Mouse (Mus musculus) thymus, postnatal 36 days (tissue): Measurements from ENCODE around the gene C130032M10Rik.
"Not testable (repeated sequence)": the region's sequence is repeated elsewhere in the genome, so short reads cannot be mapped to it uniquely, and the experiment has no call there.

Experiments used
- DNase-seq, 2 experiments: peaks; one replicate each; pipeline ENCODE4 v3.0.0; 2022; ENCODE audit warnings: mixed read lengths in 2 of 2

C130032M10Rik gene

DNA sequence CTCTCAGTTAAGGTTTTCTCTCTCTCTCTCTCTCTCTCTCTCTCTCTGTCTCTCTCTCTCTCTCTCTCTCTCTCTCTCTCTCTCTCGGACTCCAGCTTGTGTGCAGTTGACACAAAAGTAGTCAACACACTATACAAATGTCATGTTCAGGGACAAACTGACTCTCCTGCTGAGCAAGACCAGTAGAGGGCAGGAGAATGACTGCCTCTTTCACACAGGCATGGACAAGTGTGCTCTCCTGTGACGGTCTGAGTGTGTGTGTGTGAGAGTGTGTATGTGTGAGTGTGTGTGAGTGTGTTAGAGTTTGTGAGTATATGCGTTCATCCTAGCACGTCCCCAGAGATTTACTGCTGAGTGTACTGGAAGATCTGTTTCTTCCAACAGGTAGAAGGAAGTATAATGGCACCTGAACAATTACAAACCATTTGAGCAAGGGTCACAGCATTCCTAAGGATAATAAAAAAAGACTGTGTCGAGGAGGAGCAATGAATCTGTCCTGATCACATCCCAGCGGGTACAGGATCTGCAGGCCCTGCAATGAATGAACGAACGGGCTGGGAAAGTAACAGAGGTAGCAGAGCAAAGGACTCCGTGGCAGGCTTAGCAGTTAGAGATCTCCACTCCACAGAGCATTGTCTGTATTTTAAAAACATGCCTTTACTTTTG is 3.4 kb downstream of the C130032M10Rik start:
- DNase-seq = no peak

DNA sequence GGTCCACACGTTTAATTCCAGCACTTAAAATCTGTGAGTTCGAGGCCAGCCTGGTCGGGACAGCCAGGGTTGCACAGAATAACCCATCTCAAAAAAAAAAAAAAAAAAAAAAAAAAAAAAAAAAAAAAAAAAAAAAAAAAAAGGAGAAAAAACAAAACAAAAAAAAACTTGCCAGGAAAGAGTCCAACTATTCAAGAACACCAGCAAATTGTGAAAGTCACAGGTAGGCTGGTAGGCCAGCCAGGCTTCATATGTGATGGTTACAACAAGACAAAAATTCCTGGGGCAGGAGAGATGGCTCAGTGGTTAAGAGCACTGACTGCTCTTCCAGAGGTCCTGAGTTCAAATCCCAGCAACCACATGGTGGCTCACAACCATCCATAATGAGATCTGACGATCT is 5.0 kb downstream of the C130032M10Rik start:
- DNase-seq = not testable (repeated sequence)

- no peak for DNase-seq
Observed at GRCm38 (mm10) chr9:114522041-114522440, 6.5 kb downstream of the C130032M10Rik start.

DNA sequence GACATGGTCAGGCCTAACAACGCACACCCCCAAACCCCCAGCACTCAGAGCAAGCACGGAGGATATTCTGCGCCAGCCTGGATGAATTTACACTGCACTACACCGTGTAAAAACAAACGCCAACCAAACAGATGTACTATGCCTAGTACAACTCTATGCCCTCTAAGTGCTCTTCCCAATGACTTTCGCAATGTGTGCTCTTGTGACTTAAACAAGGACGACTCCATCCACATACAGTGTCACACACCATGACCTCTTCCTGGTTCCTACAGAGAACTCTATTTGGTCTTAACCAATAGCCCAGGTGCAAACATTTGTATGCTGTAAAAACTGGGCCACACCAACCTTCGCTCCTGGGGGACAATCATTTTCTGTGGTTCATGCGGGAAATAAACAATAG is 7.0 kb downstream of the C130032M10Rik start:
- DNase-seq = no peak

DNA sequence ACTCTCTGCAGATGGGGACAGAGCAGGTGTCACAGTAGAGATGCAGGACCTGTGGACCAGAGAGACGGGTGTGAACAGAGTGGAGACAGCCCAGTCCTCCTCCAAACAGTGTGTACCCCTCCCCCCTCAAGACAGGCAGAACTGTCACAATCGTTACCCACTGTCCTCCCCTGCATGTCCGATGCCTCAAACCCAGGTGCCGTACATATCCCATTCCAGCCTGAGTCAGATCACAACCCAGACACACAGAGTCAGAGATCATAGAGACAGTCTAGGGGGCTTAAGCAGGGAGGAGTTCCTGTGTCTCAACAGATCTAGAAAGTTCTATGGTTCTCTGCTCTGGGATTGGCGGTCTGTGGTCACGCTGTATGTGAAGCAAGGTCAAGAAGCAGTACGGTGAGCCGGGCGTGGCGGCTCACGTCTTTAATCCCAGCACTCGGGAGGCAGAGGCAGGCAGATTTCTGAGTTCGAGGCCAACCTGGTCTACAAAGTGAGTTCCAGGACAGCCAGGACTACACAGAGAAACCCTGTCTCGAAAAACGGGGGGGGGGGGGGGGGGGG is 9.7 kb downstream of the C130032M10Rik start:
- DNase-seq = no peak

GRCm38 (mm10) chr9:114525891-114526290 is 10.4 kb downstream of the C130032M10Rik start:
- no peak for DNase-seq

GRCm38 (mm10) chr9:114526581-114526980 is 11.1 kb downstream of the C130032M10Rik start:
- no peak for DNase-seq

DNA sequence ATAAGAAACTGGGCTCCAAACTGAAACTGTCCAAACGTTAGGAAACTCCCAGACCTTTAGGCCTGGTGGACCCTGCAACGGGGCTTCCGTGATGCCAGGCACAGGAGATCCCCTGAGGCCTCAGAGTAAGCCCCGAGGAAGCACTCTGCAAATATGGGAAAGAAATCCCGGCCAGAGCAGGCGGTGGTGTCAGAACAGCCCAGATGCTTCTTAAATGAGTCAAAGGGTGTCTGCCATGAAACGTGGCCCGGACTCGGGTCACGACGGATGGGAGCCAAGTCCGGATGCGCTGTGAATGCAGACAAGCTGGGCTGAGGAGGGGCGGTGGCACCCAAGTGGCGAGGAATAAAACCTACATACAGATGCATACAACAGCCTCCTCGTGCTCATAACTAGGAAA is 11.6 kb downstream of the C130032M10Rik start:
- peak; percentile 67 to 73 for DNase-seq

DNA sequence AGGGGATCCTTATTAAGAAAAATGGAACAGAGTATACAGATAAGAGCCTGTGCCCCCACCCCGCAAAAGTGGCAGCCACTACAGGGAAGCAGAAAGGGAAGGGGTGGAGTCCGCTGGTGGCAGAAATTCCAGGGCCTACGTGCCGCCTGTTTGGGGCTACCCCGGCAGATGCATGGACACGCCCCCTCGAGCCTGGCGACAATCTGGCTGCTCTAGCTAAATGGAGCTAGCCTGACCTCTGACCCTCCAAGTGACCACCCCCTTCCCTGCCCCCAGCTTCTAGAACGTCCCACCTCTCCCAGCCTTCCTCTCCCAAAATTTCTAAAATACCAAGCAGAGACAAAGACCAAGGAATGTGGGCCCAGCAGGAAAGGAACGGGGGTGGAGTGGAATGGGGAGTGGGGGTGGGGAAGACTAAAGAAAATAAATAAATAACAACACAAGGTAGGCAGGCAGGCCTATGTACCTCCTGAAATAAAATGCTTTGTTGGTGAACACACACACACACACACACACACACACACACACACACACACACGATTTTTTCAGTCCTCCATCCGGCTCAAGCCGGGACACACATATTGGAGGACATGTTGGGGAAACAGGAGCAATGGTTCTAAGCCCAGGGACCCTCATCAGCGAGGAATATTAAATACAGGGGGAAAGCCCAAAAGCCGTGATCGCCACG is 12.6 kb downstream of the C130032M10Rik start:
- DNase-seq = peak in 1 of 2 experiments; percentile 22

DNA sequence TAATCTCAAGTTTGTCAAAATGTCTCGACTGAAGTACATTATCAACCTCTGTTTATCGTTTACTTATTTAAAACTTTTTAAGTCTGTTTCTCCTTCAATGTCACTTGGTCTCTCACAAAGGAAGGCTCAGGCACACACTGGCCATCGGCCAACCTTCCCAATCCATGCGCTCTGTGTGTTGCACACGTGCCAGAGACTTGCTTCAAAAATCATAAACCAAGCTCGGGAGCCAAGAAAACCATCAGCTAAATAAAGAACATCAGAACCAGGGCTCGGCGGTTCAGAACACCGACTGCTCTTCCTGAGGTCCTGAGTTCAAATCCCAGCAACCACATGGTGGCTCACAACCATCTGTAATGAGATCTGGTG is 13.2 kb downstream of the C130032M10Rik start:
- DNase-seq = no peak

- DNase-seq = no peak
Observed at GRCm38 (mm10) chr9:114531276-114531675, 15.8 kb downstream of the C130032M10Rik start.

DNA sequence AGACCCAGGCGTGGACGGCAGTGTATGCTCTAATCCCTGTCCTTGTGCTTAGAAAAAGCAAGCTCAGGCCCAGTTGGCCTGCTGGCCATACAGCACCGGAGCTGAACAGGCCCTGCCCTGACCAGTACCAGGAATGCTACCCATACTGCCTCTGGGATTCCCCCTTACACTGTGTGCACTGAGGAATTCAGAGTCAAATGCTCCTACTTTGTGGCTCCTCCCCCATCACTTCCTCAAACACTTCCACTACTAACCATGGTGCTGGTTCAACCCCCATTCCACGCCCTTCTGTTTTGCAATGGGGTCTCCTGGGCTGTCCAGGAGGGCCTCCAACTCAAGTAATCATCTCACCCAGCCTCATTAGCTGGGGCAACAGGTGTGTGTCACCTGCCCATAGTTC is 18.4 kb downstream of the C130032M10Rik start:
- DNase-seq = no peak

DNA sequence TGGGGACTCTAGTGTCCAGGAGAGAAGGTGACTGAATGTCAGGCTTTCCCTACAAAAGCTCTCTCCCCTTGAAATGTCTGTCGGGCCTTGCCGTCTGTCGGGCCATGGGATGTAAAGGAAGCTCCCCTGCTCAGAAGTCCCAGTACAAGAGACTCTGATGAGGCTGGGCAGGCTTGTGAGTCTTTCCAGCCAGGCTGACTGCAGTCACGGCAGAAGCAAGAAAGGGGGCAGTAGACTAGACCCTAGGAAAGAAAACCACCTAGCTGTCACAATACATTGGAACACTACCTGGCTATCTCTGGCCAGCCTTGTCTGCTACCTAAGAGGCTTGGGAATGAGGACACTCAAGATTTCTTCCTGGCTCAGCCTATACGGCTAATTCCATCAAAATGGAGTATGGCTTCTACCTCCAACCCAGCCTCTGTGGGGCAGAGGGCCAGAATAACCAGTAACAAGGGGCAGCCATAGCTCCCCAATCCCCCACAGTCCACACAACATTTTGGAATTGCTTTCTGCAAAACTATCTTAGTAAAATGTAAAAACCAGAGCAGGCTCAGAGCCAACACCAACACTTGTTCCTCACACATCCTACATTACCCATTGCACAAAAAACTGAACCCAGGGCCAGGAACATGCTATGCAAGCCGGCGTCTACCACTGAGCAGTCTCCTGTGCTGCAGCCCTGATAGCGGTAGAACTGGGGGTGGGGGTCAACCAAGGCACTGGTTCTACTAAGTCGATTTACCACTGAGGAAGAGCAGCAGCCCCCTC is 19.4 kb downstream of the C130032M10Rik start:
- DNase-seq = no peak

DNA sequence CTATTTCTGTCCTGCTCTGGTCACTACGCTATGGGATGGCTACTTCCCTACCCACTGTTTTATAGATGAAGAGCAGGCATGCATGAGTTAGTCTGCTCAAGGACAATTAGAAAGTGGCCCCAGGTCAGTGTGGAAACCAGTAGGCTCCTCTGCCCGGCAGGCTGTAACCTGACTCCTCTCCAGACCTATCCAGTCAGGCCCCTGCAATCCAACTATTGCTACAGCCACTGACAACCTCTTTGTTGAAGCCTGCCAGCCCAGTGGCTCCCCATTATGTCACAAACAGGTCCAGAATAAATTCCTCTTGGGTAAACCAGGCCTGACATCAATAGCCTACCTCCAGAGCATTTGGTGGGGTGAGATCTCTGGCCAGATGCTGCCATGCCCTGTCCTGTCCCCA is 21.1 kb downstream of the C130032M10Rik start:
- DNase-seq = no peak

DNA sequence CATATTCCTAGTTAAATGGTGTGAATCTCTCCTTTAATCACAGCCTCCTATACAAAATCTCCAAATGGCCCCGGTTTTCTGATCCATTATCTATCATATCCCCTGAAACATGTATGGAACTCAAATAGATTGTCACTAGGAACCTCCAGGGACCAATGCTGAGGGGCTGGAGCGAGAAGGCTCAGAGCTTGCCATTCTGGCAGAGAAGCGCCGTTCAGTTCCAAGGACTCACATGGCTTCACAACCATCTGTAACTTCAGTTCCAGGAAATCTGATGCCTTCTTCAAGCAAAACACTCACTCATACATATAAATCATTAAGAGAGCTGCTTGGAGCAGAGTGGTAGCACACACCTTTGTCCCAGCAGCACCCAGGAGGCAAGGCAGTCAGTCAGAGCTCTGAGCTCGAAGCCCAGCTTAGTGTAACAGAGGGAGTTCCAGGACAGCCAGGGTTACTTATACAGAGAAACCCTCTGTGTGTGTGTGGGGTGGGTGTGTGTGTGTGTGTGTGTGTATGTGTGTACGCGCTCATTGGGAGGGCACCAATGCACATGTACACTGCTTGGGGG is 23.6 kb downstream of the C130032M10Rik start:
- DNase-seq = no peak

- DNase-seq = no peak
Observed at GRCm38 (mm10) chr9:114541279-114541741, 25.8 kb downstream of the C130032M10Rik start.

- DNase-seq = no peak
Observed at GRCm38 (mm10) chr9:114543882-114544753, 28.6 kb downstream of the C130032M10Rik start.

- no peak for DNase-seq
Observed at GRCm38 (mm10) chr9:114544754-114545393, 29.4 kb downstream of the C130032M10Rik start.

DNA sequence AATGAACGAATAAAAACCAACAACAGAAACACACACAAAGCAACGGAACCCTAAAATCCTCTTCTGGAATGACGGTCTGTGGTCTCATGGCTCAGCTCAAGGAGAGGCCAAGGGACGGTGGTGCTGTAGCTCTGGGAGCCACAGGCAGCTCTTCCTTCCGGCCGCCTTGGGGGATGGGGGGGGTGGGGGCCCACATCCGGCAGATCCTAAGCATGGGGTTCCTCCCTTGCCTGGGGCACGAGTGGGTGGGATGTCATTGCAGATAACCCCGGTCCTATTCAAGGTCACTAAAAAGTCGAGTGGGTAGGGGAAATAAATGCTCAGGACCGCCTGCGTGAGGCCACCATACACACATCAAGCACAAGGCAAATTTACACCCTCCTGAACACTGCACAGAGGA is 31.3 kb downstream of the C130032M10Rik start:
- peak; percentile 34 to 56 for DNase-seq

DNA sequence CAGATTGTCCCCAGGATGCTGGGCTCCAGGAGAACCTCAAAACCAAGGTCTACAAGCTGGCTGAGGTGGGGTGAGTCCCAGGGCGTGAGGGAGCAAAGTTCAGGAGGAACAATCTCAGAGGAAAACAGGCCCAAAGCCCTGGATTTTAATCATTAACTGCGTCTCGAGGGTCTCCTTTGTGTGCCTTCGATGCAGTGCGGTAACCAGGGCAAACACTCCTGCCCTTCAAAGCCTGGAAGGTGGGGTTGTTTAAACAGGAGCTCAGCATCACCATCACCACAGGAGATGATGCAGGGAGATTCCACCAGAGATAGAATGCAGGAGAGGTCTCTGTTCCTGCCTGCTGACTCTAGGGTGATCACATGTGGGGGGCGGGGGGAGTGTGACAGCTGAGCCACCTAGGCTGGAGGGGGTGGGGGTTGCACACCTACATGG is 32.2 kb downstream of the C130032M10Rik start:
- DNase-seq = peak in 1 of 2 experiments; percentile 23

DNA sequence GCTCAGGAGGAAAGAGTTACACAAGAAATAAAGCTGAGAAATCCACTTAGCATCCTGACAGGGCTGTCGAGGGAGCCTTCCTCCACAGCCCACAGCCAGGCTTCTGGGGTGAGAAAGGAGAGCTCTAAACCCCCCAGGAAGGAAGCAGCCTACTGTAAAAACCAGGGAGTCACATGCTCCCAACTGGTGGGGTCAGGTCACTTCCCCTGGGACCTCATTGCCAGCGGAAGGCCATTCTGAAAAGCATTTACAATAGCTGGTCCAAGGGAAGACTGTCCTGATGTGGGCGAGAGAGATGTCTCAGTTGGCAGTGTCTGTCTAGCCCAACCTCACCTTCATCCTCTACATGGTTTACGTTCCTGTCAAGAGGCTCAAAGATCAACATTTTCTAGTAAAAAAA is 33.0 kb downstream of the C130032M10Rik start:
- no peak for DNase-seq
